ENCODE assay signal across 24 mouse cellular contexts in the genomic region with DNA sequence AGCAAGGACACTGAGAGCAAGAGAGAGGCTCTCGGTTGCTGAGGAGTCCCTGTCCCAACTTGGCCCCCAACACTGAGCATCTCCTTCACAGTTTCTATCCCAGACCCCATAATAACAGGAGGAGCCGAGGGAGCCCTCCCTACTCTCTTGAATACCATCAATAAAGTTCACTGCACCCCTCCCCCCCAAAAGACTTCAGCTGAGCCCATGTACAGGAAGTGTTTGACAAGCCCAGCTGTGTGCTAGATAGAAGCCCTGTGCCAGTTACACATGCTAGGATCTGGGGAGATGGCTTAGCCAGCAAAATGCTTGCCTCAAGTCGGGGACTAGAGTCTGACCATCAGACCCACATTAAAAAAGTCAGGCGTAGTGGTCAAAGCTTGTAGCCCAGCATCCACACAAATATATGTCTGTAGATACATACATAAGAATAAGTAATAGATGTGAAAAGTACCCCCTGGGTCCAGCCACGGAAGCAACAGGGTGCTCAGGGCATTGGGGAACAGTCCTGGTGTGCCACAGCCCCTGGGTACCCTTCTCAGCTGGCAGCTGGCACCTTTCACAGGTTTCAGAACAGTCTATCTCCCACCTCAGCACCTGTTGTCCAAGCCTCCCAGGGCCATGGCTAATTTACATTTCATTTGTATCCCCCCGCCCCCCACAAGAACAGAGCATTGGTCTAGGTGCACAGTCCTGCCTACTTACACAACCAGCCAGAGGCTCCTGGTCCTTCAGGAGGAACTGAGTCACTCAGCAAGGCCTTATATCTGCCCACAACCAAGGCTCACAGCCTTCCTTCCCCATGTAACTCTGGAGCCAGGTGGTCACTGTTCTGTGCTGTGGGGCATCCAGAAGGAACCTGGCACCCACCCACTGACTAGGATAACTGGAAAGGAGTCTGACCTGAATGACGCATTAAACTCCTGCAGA. TPM values are rescaled to one million over a fixed set of nuclear protein-coding genes. Genes with fewer than 3 reads are reported as not detected.
DNase-seq lines count a peak whose midpoint lies in the region; ATAC-seq and TF ChIP-seq lines count a peak whose summit lies in the region.
"Had no signal": no experiment of that assay in that cellular context is flagged by ENCODE, and none has a peak within 500 bp of the region (broad histone marks: within the 10 kb centered on the region; RNA-seq: fewer than 3 reads in every experiment).

No protein-coding gene starts in this region.

- 72% methylated on average over 7 of the region's 7 CpGs for WGBS in thymus, adult 2 months

- H3K27ac ChIP-seq in thymus, adult 2 months (ENCODE audit: control insufficient read depth, insufficient read depth, low read length), result peak overlapping the region; percentile 78
- H3K27ac ChIP-seq: embryonic facial prominence, embryonic 15.5 days; forebrain, embryonic 10.5 days; forebrain, embryonic 15.5 days; heart, embryonic 15.5 days; hindbrain, embryonic 13.5 days; hindbrain, postnatal 0 days had no signal

- peak; percentile 41 for DNase-seq in thymus, adult 2 months
- DNase-seq in thymus, adult 18-20 months, result no peak
- DNase-seq in thymus, postnatal 25 days, result peak; percentile 44
- no peak for DNase-seq in spleen, postnatal 36 days (ENCODE audit: low spot score in 2 of 2)
- DNase-seq in cerebellum, postnatal 36 days, result no peak
- DNase-seq in heart, adult 9 months (ENCODE audit: low spot score in 2 of 2), result no peak
- DNase-seq: adrenal gland, postnatal 14 days; B cell, adult 2 months; cerebellum, adult 18-20 months; cerebellum, adult 9-11 months; embryo, embryonic 11 days; gastrocnemius, postnatal 36 days; heart, adult 18-20 months; heart, postnatal 14 days had no signal

- no peak for TF ChIP-seq CTCF in thymus, adult 2 months (IDR thresholded peaks at IDR 0.05; ENCODE audit: borderline replicate concordance, control insufficient read depth, extremely low read depth, insufficient read depth, low read length, poor library complexity)

- H3K4me1 ChIP-seq in thymus, adult 2 months (replicated peaks; ENCODE audit: control insufficient read depth, insufficient read depth, low read length), result peaks cover 30% of the 10 kb centered on the region

- TF ChIP-seq POLR2A in thymus, adult 2 months (IDR thresholded peaks at IDR 0.05; ENCODE audit: control insufficient read depth, extremely low read depth, insufficient read depth, low read length, poor library complexity), result no peak

- no peaks in the 10 kb centered on the region for H3K27me3 ChIP-seq in thymus, adult 2 months (ENCODE audit: control insufficient read depth, insufficient read depth, low read length)
- H3K27me3 ChIP-seq: embryonic facial prominence, embryonic 15.5 days; forebrain, embryonic 15.5 days had no signal

- peak; percentile 21; the same call in 1 of the 2 replicates for ATAC-seq in granulocyte monocyte progenitor cell, adult 5-6 weeks (replicated peaks; ENCODE audit: poor library complexity, severe bottlenecking)
- ATAC-seq: CD4-positive, CD25-positive, alpha-beta regulatory T cell, adult 4 months; forebrain, embryonic 15.5 days; hindbrain, postnatal 0 days had no signal

- no peak overlapping the region for H3K4me3 ChIP-seq in thymus, adult 2 months (ENCODE audit: control insufficient read depth, insufficient read depth, low read length)
- H3K4me3 ChIP-seq: embryonic facial prominence, embryonic 15.5 days; erythroblast, embryonic 14.5 days; forebrain, embryonic 10.5 days; forebrain, embryonic 15.5 days; heart, embryonic 15.5 days; hindbrain, embryonic 13.5 days had no signal

- H3K36me3 ChIP-seq in thymus, adult 2 months (ENCODE audit: control insufficient read depth, insufficient read depth, low read length), result peaks cover 4% of the 10 kb centered on the region; the same call in 1 of the 2 replicates

RNA-seq across cellular contexts. Expression of a gene that starts 8.4 kb away (rescaled TPM):
- polyA plus RNA-seq in thymus, adult 2 months (2012; rRNA removed), result 3.5 and 3.6 TPM in 2 replicates
- not detected in 2 replicates for total RNA-seq in granulocyte monocyte progenitor cell, adult 5-6 weeks (2014; fragmentation: Nextera tagmentation)
- not detected in 2 replicates for total RNA-seq in granulocyte monocyte progenitor cell, adult 5-6 weeks (2017)
- total RNA-seq: hematopoietic stem cell, adult 5-6 weeks had no signal

RNA-seq across cellular contexts. Expression of a gene that starts 8.6 kb away (rescaled TPM):
- polyA plus RNA-seq in thymus, adult 2 months (2012; rRNA removed), result 174 and 178 TPM in 2 replicates
- 26.6 and 53.7 TPM in 2 replicates for total RNA-seq in granulocyte monocyte progenitor cell, adult 5-6 weeks (2014; fragmentation: Nextera tagmentation)
- 34.3 and 40.0 TPM in 2 replicates for total RNA-seq in granulocyte monocyte progenitor cell, adult 5-6 weeks (2017)

RNA-seq across cellular contexts. Expression of a gene that starts 9.0 kb away (rescaled TPM):
- polyA plus RNA-seq in thymus, adult 2 months (2012; rRNA removed), result 49.7 and 58.2 TPM in 2 replicates
- total RNA-seq in granulocyte monocyte progenitor cell, adult 5-6 weeks (2014; fragmentation: Nextera tagmentation), result 4.8 and 6.9 TPM in 2 replicates
- 5.9 and 11.6 TPM in 2 replicates for total RNA-seq in granulocyte monocyte progenitor cell, adult 5-6 weeks (2017)

RNA-seq across cellular contexts. Expression of a gene that starts 16.8 kb away (rescaled TPM):
- 20.7 and 26.9 TPM in 2 replicates for polyA plus RNA-seq in thymus, adult 2 months (2012; rRNA removed)
- 37.0 and 64.5 TPM in 2 replicates for total RNA-seq in granulocyte monocyte progenitor cell, adult 5-6 weeks (2014; fragmentation: Nextera tagmentation)
- 8.7 and 9.4 TPM in 2 replicates for total RNA-seq in granulocyte monocyte progenitor cell, adult 5-6 weeks (2017)

RNA-seq across cellular contexts. Expression of a gene that starts 24.2 kb away (rescaled TPM):
- 144 and 156 TPM in 2 replicates for polyA plus RNA-seq in thymus, adult 2 months (2012; rRNA removed)
- total RNA-seq in granulocyte monocyte progenitor cell, adult 5-6 weeks (2014; fragmentation: Nextera tagmentation), result 15.6 and 29.6 TPM in 2 replicates
- 9.4 and 21.4 TPM in 2 replicates for total RNA-seq in granulocyte monocyte progenitor cell, adult 5-6 weeks (2017)

Comparison
In these comparisons a context has a peak if more than half of its experiments do, and no peak if none do; other contexts are left out.
1. DNase-seq: peak in thymus, adult 2 months (single experiment) and thymus, postnatal 25 days (single experiment); none in thymus, adult 18-20 months (0 of 2), spleen, postnatal 36 days (0 of 2), cerebellum, postnatal 36 days (0 of 2) and heart, adult 9 months (0 of 2).